Mouse (Mus musculus): Measurements from ENCODE around the gene Wnk3.
"Not testable (repeated sequence)": the region's sequence is repeated elsewhere in the genome, so short reads cannot be mapped to it uniquely, and the experiment has no call there.

The Wnk3 gene

GRCm38 (mm10) chrX:151197778-151198177 is at the start of gene Wnk3:
Wnk3 (plus strand) TSS chrX:151198078.
- no peak for DNase-seq (ENCODE audit: low spot score in 2 of 2)

DNA sequence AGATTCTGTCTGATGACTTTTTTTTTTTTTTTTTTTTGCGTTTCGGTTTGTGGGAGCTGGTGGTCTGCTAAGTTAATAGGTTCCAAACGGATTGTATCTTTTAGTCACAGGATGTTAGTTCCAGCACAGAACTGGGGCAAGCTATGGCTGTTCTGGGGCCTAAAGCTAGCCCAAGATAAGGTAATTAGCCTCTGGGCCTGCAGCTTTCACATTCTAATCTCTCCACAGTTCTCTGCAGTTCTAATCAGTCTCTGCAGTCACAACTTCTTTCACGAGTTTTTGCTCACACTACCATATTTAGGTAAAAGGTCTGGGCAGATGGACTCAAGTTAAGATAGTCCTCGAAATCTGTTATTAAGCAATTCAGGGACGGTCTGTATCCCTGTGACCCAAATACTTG is 39.5 kb upstream of the Wnk3 start:
- DNase-seq (ENCODE audit: low spot score in 2 of 2): no peak

- peak; percentile 2 to 4 for DNase-seq (ENCODE audit: low spot score in 2 of 2)
These were observed 29.3 kb upstream of the Wnk3 start for GRCm38 (mm10) chrX:151168438-151169131.

GRCm38 (mm10) chrX:151169261-151169961 is 28.5 kb upstream of the Wnk3 start:
- DNase-seq (ENCODE audit: low spot score in 2 of 2): peak; percentile 0 to 13

GRCm38 (mm10) chrX:151173134-151173533 is 24.7 kb upstream of the Wnk3 start:
- not testable (repeated sequence) for DNase-seq (ENCODE audit: low spot score in 2 of 2)

DNA sequence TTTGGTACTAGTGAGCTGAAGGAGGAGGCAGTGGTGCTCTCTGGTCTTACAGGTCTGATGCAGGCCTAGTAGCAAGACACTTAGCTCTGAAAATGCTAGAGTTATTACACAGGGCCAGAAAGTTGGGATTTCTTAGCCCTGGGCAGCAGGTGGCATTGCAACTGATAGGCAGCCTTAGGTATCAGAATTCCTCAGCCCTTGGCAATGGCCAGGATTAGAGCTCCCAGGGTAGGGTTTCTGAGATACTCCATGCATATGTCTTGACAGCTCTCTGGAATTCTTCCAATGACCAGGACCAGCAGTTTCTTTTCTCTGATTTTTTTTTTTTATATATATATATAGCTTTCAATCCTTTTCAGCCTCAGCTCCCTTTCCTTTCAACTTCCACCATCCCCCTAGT is 100.5 kb downstream of the Wnk3 start:
- DNase-seq (ENCODE audit: low spot score in 2 of 2): no peak

DNA sequence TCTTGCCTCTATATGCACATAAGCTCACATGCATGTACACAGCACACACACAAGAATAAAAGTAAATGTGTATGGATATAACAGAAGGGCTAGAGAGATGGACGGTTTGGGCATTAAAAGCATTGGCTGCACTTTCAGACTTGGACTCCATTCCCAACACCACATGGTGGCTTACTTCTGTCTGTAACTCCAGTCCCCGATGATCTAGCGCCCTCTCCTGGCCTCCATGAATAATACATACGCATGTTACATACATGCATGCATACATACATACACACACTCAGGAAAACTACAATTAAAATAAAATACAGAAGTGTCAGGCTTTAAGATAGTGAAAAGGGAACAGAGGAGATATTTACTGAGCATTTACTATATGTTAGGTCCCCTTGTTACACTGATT is 115.9 kb downstream of the Wnk3 start:
- DNase-seq (ENCODE audit: low spot score in 2 of 2): no peak

- DNase-seq (ENCODE audit: low spot score in 2 of 2): no peak
These were observed 135.7 kb downstream of the Wnk3 start for GRCm38 (mm10) chrX:151333615-151334014.

DNA sequence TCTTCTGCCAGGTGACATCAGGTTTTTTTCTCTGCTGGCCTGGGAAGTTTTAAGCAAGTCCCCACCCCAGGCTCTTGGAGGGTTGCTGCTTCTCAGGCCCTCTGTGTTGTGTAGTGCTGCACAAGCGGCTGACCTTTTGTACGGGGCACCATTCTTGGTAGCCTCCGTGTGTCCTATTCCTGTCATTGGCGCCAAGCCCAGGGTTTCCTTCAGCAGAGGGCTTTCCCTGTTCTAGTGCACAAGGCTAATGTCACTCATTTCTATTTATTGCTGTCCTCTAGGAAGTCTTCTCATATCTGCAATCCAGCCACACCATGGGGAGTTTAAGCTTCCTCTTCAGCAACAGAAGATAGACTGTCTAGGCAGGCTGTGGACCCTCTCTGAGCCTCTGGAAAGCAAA is 139.9 kb downstream of the Wnk3 start:
- peak in 1 of 2 experiments; percentile 37 for DNase-seq (ENCODE audit: low spot score in 2 of 2)

- peak; percentile 66 to 84 for DNase-seq (ENCODE audit: low spot score in 2 of 2)
These were observed 146.1 kb downstream of the Wnk3 start, which contains the start of gene Fam120c for GRCm38 (mm10) chrX:151343761-151344500. Fam120c (plus strand) TSS chrX:151344175.

DNA sequence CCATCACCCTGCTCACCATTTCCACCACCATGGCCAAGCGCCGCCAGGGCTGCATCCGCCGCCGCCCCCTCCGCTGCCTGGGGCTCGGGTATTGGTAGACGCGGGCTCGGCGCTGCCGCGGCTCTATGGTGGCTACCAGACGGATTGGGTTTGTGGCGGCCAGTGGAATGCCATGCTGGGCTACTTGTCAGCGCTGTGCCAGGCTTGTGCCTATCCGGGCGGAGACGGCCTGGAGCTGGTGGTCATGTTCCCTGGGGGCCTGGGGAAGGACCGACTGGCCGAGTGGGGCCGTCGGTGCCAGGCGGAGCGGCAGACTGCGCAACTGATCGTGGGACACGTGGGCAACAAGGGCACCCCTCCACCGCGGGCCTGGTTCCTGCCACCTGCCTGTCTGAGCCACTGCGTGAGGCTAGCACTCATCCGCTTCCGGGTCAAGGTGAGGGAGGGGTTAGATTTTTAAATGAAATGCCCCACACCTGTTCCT is 146.7 kb downstream of the Wnk3 start:
- peak; percentile 6 to 41 for DNase-seq (ENCODE audit: low spot score in 2 of 2)

DNA sequence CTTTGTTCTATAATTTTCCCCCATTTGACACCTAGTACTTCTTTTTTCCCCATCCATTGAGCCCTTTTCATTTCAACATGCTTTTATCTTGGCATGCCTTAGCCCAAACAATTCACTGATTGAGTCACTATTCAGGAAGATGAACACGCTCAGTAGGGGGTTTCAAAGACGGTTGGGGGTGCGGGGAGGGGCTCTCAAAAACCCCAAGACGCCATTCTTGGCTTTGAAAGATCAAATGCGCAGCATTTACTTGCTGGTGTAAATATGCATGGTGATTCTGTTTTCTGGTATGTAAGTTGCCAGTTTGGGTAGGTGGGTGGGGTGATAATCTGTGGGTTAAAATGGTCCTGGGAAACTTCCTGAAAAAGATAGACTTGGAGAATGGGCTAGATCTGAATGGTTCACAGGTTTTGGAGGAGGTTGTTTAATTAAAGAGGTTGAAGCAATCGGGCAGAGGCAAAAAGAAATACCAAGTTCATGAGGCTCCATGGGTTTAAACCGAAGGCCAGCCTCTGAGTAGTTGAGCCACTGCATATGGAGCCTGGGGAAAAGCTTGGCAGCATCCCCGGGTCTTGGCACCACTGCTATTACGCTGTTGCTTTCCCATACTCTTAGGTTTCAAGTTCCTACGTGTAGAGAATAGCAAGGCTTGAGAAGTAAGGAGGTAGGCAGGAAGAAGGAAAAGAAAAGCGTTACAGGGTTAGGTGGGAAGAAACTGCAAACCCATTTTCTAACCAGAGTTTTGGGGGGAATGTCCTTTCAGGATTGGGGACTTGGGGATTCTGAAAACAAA is 147.7 kb downstream of the Wnk3 start:
- peak in 1 of 2 experiments; percentile 24 for DNase-seq (ENCODE audit: low spot score in 2 of 2)

DNA sequence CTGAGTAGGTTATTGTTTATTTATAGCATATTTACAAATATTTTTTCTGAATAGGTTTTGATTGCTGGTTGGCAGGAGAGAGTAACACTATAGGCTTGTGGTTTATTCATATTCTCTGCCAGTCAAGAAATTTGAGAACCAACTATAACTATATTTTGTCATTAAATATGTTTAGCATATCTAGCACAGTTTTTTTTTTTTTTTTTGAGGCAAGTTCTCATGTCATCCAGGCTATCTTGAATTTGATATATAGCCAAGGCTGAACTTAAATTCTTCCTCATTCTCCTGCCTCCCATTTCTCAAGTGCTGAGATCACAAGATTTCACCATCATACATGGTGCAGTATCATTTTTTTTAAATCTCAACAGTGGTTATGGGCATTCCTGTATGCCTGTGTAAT is 149.4 kb downstream of the Wnk3 start:
- no peak for DNase-seq (ENCODE audit: low spot score in 2 of 2)

GRCm38 (mm10) chrX:151349322-151349721 is 151.4 kb downstream of the Wnk3 start:
- peak in 1 of 2 experiments; percentile 19 for DNase-seq (ENCODE audit: low spot score in 2 of 2)

All from urinary bladder, postnatal 36 days (tissue).